Mouse (Mus musculus): ENCODE data around the gene Mastl.

Mastl gene

DNA sequence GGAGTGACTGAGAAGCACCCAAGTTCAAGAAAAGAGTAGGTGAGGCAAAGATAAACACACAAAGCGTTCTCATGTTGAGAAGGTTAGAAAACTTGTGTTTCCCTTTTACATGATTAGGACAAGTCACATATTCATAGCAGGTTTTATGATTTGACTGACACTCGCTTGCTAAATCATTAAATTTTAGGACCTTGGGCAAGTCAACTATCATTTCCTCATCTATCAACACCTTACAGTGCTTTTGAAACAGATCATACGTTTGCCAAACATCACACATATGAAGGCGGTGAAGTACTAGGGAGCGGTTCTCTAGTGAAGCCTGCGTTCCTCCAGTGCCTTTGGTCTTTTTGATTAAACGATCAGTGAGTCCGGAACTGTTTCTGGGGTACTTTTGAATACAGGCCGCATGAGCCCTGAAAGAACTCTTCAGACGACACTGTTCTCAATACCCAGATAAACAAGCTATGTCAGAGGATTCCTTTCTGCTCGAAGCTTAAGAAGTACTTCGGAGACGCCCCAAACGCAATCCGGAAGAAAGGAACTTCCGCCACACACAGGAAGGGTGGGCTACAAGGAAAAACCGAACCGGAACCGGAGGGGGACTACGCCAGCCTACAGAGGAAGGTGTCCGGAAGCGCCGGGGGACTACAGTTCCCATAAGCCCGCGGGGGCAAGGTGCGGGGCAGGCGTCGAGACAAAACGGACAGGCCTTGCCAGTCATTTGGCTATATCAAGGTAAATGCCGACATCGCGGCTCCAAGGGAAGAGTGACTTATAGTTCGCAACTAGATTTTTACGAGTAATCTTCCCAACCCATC is 88.1 kb downstream of the Mastl start, which contains the start of gene Acbd5:
TSS of gene Acbd5 (plus strand) at position 616 of the 818 bp plus-strand sequence.
- peak; percentile 90 for DNase-seq (ENCODE audit: extremely low spot score, low spot score)

Measured in neural tube, embryonic 10.5 days (tissue).